ENCODE assay signal across 8 mouse cellular contexts in the genomic region with DNA sequence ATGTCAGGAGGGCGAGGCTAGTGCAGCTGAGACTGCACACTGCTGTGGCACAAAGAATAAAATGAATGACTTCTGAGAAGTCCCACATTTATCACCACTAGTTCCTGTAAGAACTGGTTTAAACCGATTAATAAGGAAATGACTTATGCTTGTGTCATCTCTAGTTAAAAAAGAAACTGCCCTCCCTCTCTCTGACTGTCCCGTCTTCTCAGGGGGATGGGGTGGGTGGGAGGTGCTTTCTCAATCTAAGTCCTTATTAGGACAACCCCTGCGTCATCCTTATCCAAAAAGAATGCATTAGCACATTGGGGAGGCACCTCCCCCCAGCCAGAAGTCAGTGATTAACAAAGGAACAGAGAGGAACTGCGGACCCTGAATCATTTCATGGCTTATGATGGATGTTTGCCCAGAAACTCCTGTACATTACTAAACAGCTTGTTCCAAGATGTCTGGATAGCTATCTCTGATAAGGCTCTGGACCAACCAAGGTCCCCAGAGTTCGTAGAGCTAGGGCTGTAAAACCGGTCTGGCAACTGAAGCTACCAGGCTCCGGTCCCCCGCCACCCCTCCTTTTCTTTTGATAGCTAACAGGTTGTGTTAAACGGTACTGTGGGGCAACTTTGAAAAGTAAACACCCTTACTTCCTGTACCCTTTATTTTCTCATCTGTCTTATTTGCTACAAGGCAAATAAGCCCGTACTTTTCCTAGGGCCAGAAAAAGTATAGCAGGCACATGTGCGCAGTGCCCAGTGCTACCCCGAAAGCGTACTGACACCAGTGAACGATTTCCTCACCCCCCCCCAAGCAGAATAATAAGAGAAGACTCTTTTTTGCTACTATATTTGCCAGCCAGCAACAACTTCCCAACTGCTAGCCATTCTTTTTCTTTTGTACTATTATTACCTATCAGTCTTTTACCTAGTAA. TPM values are rescaled to one million over a fixed set of nuclear protein-coding genes. Genes with fewer than 3 reads are reported as not detected.
DNase-seq lines count a peak whose midpoint lies in the region; ATAC-seq lines count a peak whose summit lies in the region.

No protein-coding gene starts in this region.

- H3K4me2 ChIP-seq in heart, embryonic 15.5 days = peak overlapping the region; percentile 73

- H3K9me3 ChIP-seq in heart, embryonic 15.5 days (replicated peaks) = no peaks in the 10 kb centered on the region
- no peaks in the 10 kb centered on the region for H3K9me3 ChIP-seq in megakaryocyte, embryonic 14.5 days

- H3K27ac ChIP-seq in heart, embryonic 15.5 days = peak overlapping the region; percentile 93

- DNase-seq in spleen, adult 18-20 months = peak; percentile 33 to 53
- no peak for DNase-seq in spleen, postnatal 14 days (ENCODE audit: low spot score in 2 of 2)
- DNase-seq in embryo, embryonic 9.5 days (ENCODE audit: extremely low spot score) = peak; percentile 65
- peak; percentile 86 for DNase-seq in kidney, postnatal 14 days
- peak; percentile 69 for DNase-seq in testis, postnatal 14 days (ENCODE audit: low spot score)
- DNase-seq in cerebellum, postnatal 25 days = no peak

- H3K9ac ChIP-seq in heart, embryonic 15.5 days = peak overlapping the region; percentile 81

- H3K4me1 ChIP-seq in heart, embryonic 15.5 days (replicated peaks) = peaks cover 25% of the 10 kb centered on the region
- H3K4me1 ChIP-seq in megakaryocyte, embryonic 14.5 days = peaks cover 58% of the 10 kb centered on the region

- no peaks in the 10 kb centered on the region for H3K36me3 ChIP-seq in heart, embryonic 15.5 days
- H3K36me3 ChIP-seq in megakaryocyte, embryonic 14.5 days (replicated peaks; ENCODE audit: low read length) = peaks cover 40% of the 10 kb centered on the region

- ATAC-seq in heart, embryonic 15.5 days (replicated peaks; ENCODE audit: insufficient number of reproducible peaks, insufficient read depth, low FRiP score, low read depth) = peak; percentile 90

- 2% methylated on average over 15 of the region's 15 CpGs for WGBS in heart, embryonic 15.5 days

- peak overlapping the region; percentile 71 for H3K4me3 ChIP-seq in heart, embryonic 15.5 days
- peak overlapping the region; percentile 93 for H3K4me3 ChIP-seq in megakaryocyte, embryonic 14.5 days (replicated peaks)

- H3K27me3 ChIP-seq in heart, embryonic 15.5 days = no peaks in the 10 kb centered on the region
- H3K27me3 ChIP-seq in megakaryocyte, embryonic 14.5 days (replicated peaks) = no peaks in the 10 kb centered on the region

RNA-seq across cellular contexts. Expression of a gene that starts 42.3 kb away (rescaled TPM):
- 11.7 and 13.1 TPM in 2 replicates for polyA plus RNA-seq in heart, embryonic 15.5 days (2015; fragmentation: Nextera tagmentation; extraction: Ambion mirVana)
- 0.32 TPM in 1 of 2 replicates, not detected in the other for polyA plus RNA-seq in megakaryocyte, embryonic 14.5 days (2012; ENCODE audit: insufficient read depth, low replicate concordance)

RNA-seq across cellular contexts. Expression of a gene that starts 42.5 kb away (rescaled TPM):
- 38.4 and 44.1 TPM in 2 replicates for polyA plus RNA-seq in heart, embryonic 15.5 days (2015; fragmentation: Nextera tagmentation; extraction: Ambion mirVana)
- 5.3 TPM in 1 of 2 replicates, not detected in the other for polyA plus RNA-seq in megakaryocyte, embryonic 14.5 days (2012; ENCODE audit: insufficient read depth, low replicate concordance)

Comparison
In these comparisons a context has a peak if more than half of its experiments do, and no peak if none do; other contexts are left out.
1. DNase-seq: peak in spleen, adult 18-20 months (2 of 2), embryo, embryonic 9.5 days (single experiment), kidney, postnatal 14 days (single experiment) and testis, postnatal 14 days (single experiment); none in spleen, postnatal 14 days (0 of 2) and cerebellum, postnatal 25 days (0 of 2).